Mouse (Mus musculus): Measurements from ENCODE around the gene Hunk.

Gene Hunk

DNA sequence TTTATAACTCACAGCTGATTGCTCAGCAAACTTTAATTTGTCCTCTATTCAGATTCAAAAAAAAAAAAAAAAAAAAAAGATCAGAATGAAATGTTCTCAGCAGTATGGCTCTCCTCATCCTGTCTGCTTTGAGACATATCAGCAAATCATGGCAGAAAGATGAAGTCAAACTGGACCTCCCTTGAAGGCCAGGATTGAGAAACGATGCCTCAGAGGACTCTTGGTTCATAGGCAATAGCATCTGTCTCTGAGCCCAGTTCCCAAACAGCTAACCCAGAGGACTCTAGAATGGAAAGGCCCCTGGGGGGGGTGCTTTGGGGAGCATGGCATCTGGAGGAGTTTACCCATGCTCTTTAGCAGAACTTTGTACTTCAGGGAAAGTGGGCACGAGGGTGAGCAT is 119.9 kb downstream of the Hunk start:
- DNase-seq (ENCODE audit: low spot score): no peak

DNA sequence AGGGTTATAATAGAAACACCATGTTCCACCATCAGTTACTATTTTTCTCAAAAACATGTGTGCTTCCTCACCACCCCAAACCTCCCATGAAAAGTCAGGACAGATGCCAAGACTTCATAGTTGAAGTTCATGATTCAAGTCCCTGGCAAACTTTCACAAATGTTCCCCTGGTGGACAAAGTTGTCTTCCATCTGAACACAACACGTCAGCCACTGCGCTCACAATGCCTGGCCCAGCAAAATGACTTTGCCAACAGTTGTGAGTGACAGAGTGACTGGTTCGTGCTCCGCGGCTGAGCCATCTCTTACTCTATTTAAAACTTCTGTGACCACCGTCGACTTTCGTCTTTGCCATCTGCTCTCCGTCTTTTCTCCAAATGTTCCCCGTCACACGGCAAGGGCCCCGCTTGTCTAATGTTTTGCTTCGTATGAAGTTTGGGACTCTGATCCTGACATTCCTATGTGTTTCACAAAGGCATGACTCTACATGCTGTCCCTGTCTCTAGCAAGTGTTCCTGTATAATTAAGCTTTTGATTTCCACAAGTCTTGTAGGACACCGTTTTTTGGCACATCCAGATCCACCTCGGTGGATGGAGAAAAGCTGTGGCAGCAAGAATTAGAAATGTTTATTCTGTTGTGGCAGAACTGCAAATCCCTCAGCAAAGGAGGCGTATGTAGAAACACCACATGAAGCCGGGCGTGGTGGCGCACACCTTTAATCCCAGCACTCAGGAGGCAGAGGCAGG is 125.9 kb downstream of the Hunk start:
- no peak for DNase-seq (ENCODE audit: low spot score)

- DNase-seq (ENCODE audit: low spot score): no peak
Measured at GRCm38 (mm10) chr16:90517041-90517440, 131.2 kb downstream of the Hunk start.

GRCm38 (mm10) chr16:90518232-90518631 is 132.4 kb downstream of the Hunk start:
- DNase-seq (ENCODE audit: low spot score): no peak

DNA sequence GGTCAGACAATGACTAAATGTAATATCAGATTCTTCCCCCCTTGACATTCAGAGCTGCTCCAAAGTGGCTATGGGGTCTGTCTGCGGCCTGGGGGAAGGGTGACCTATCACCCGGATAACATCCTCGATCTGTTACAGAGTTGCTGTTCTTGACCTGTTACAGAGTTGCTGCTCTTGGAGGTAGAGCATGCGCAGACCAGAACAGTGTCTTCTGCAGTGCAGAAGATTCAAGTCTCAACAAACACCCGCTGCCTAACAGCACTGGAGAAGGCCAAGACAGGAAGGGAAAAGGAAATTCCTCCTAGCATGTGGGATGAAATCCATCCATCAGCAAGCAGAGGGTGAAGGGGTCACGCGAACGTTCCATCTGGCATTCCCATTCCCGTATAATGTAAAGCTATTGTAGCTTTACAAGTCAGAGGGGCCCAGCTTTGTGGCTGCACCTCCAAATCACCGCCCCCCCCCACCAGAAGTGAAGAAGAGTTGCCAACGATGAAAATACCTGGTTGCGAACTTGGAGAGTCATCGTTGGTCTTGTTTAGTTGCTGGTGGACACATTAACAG is 133.0 kb downstream of the Hunk start:
- no peak for DNase-seq (ENCODE audit: low spot score)

- DNase-seq (ENCODE audit: low spot score): no peak
Measured at GRCm38 (mm10) chr16:90521191-90521950, 135.6 kb downstream of the Hunk start.

DNA sequence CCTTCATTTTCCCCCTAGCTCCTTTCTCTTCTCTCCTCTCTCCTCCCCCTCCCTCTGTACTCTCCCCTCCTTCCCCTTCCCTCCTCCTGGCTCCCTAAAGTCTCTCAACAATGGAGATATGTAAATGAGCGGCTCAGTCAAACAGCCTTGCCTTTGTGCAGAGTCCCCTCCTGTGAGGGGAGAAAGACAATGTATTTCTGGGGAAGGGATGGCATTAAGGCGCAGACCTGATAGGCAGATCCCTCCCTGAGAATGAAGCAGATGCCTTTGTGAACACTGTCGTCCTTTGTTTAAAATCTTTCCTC is 136.1 kb downstream of the Hunk start:
- DNase-seq (ENCODE audit: low spot score): no peak

DNA sequence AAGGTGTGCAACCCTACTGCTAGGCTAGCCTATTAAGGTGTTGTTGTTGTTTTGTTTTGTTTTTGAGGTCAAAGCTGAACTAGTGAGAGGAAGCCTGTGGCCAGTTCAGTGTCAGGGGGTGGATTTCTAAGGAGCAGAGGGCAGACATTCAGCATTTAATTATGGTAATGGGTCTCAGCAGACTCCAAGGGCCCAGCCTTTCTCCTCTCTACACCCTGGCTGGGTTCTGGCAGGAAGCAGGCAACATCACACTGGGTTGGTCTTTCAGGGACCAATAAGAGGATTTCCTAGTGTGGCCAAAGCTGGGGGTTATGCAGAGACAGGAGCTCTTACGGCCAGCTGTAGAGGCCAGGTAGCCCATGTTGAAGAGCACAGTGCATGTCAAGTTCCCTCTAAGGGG is 136.8 kb downstream of the Hunk start:
- no peak for DNase-seq (ENCODE audit: low spot score)

GRCm38 (mm10) chr16:90523373-90523772 is 137.6 kb downstream of the Hunk start:
- DNase-seq (ENCODE audit: low spot score): no peak

- no peak for DNase-seq (ENCODE audit: low spot score)
Measured at GRCm38 (mm10) chr16:90523894-90524293, 138.1 kb downstream of the Hunk start.

DNA sequence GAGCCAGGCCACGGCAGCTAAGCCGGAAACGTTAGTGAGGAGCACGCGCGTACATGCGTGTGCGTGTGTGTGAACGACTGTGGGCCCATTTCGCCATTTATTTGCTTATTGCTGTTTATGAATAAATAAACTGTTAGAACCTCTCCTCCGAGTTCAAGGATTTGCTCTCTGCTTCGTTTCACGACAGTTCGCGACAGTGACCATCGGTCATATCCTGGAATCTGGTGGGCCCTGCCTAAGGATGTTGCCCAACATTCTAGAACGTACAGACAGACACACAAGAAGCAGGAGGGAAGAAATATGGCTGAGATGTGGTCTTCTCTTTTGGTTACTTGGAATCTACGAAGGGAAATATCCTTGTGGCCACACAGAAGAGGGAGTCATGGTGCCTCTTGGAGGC is 138.6 kb downstream of the Hunk start:
- DNase-seq (ENCODE audit: low spot score): no peak

DNA sequence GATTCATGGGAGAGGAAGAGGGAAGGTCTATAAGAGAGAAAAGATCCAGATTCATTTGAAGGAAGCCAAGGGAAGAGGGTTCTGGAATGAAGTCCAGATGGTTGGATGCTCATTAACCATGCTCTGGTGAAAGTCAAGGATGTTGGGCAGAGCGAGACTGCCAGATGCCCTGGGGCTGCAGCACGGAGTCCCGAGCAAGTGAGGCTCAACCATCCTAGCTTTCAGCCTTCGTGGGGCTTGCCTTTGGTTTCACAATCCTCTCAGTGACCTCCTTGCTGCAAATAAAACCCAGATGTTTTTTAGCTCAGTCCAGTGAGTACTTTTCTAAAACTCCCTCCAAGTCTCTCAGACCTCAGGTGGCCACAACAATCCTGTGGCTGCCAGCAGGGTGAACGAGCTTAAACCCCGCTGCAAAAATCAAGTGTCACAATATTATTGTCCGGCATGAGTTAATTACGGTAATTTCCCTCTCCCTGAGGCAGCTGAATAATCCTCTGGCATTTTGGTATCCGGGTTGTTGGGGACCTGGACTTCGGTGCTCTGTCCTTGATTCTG is 147.4 kb downstream of the Hunk start:
- no peak for DNase-seq (ENCODE audit: low spot score)

- DNase-seq (ENCODE audit: low spot score): no peak
Measured at GRCm38 (mm10) chr16:90534591-90534990, 148.8 kb downstream of the Hunk start.

GRCm38 (mm10) chr16:90538926-90539325 is 153.1 kb downstream of the Hunk start:
- DNase-seq (ENCODE audit: low spot score): no peak

- DNase-seq (ENCODE audit: low spot score): no peak
Measured at GRCm38 (mm10) chr16:90541191-90541590, 155.4 kb downstream of the Hunk start.

GRCm38 (mm10) chr16:90542383-90542782 is 156.6 kb downstream of the Hunk start:
- DNase-seq (ENCODE audit: low spot score): no peak

DNA sequence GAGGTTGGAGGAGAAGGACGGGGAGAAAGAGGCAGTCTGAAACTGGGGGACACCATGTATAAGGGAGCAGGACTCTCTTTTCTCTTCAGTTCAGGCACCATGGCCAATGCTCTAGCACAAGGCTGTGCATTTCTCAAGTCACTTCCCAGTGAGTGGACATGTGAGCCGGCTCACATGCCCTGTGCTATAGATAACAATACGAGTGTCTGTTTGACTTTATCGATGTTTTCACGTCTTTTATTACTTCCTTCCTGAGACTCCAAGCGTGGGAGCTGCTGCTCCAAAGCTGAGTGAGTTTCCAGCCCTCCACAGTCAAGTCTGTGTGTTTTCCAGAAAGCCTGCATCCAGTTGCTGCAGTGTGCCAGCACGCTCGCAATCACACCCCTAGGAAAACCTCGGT is 158.4 kb downstream of the Hunk start:
- DNase-seq (ENCODE audit: low spot score): no peak

DNA sequence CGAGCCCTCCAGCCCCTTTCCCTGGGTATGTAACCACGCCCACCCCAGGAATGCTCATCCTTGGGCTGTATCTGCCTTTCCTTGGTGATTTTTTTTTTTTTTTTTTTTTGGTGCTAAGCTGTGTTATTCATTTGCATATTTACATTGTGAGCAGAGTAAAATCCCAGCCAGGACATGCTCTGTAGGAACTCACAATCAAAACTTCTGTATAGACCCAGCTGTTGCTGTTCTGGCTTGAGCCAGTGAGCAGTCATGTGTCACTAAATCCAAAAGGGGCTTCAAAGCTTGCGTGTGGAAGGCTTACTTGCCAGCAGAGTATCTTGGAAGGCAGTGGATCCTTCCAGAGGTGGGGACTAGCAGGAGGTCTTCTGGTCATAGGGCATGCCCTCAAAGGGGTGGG is 159.7 kb downstream of the Hunk start:
- DNase-seq (ENCODE audit: low spot score): no peak

DNA sequence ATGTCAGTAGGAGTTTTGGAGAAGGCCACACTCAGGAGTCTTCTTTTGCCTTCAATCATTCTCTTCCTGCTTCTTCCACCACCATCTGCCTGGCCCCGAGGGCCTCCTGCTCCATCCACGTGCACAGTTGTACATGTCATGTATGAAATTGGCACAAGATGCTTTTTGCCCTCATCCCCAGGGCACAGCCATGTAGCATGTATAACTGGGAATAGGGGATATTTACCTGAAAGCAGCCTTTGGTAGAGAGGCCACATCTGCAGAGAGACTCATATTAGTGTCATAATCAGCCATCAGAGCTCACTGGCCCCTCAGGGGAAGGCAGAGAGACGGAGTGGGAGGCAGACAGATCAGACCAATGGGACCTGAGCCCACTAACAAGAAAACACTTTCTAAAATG is 160.8 kb downstream of the Hunk start:
- no peak for DNase-seq (ENCODE audit: low spot score)

- no peak for DNase-seq (ENCODE audit: low spot score)
Measured at GRCm38 (mm10) chr16:90547996-90548395, 162.2 kb downstream of the Hunk start.

Measured in c-Kit-positive CD71-positive TER-119-positive erythroid progenitor cells, embryonic 14.5 days (primary cell).